Mouse (Mus musculus): ENCODE measurements at regions not wholly inside any gene's neighbourhood (a gene's known extent, or its start where the extent isn't known, plus 50 kb on each side); places are given as distances from the start of the nearest gene placed in this dataset.
A peak's percentile ranks its signal among the peaks of the same experiment; 100 is the strongest.

GRCm38 (mm10) chr5:42575971-42576370 lies 508.2 kb downstream of the Gm16223 start:
- DNase-seq (ENCODE audit: extremely low spot score in 1 of 2, low spot score in 2 of 2), result peak in 1 of 2 experiments; percentile 3
- intact Hi-C loops (cut with DNase I), result no loop called here

- no peak for DNase-seq (ENCODE audit: extremely low spot score in 1 of 2, low spot score in 2 of 2)
- intact Hi-C loops (cut with DNase I), result no loop called here
Observed at GRCm38 (mm10) chr5:42578208-42578844, 510.6 kb downstream of the Gm16223 start.

- intact Hi-C loops (cut with DNase I), result no loop called here
Observed at GRCm38 (mm10) chr5:42620698-42621097, 552.9 kb downstream of the Gm16223 start.

GRCm38 (mm10) chr5:42636162-42636823 lies 568.5 kb downstream of the Gm16223 start:
- intact Hi-C loops (cut with DNase I), result no loop called here
- DNase-seq (ENCODE audit: extremely low spot score in 1 of 2, low spot score in 2 of 2), result no peak

More at GRCm38 (mm10) chr5:42620698-42621097, 552.9 kb downstream of the Gm16223 start:
- no peak for DNase-seq (ENCODE audit: extremely low spot score in 1 of 2, low spot score in 2 of 2)

- DNase-seq (ENCODE audit: extremely low spot score in 1 of 2, low spot score in 2 of 2), result no peak
- intact Hi-C loops (cut with DNase I), result no loop called here
Observed at GRCm38 (mm10) chr5:42656460-42656859, 576.5 kb upstream of the Cpeb2 start.

- no peak for DNase-seq (ENCODE audit: extremely low spot score in 1 of 2, low spot score in 2 of 2)
- intact Hi-C loops (cut with DNase I), result no loop called here
Observed at GRCm38 (mm10) chr5:42659994-42660393, 573.0 kb upstream of the Cpeb2 start.

GRCm38 (mm10) chr5:42679617-42680016 lies 553.4 kb upstream of the Cpeb2 start:
- intact Hi-C loops (cut with DNase I), result no loop called here
- no peak for DNase-seq (ENCODE audit: extremely low spot score in 1 of 2, low spot score in 2 of 2)

- intact Hi-C loops (cut with DNase I), result no loop called here
- peak; percentile 7 to 12 for DNase-seq (ENCODE audit: extremely low spot score in 1 of 2, low spot score in 2 of 2)
Observed at GRCm38 (mm10) chr5:42685356-42686057, 547.5 kb upstream of the Cpeb2 start.

- no peak for DNase-seq (ENCODE audit: extremely low spot score in 1 of 2, low spot score in 2 of 2)
- intact Hi-C loops (cut with DNase I), result no loop called here
Observed at GRCm38 (mm10) chr5:42687176-42687575, 545.8 kb upstream of the Cpeb2 start.
